ENCODE assay signal across 28 mouse cellular contexts in the genomic region with DNA sequence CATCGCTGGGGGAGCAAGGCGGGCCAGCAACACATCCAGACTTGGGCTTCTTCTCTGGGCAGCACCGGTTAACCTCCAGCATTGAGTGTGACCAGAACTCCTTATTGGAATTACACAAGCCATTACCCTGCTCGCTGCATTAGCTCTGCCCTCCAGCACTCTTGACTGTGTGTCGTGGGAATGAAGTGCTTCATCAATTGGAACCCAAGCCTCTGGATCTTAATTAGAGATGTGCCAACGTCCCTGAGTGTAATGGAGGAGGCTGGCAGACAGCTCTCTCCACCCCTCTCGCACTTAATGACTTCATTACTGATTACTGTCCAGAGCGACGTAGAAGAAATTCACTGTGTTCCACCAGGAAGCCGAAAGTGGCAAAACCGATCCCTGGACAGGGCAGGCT.
DNase-seq lines count a peak whose midpoint lies in the region; ATAC-seq lines count a peak whose summit lies in the region.
"Had no signal": no experiment of that assay in that cellular context is flagged by ENCODE, and none has a peak within 500 bp of the region (broad histone marks: within the 10 kb centered on the region; RNA-seq: fewer than 3 reads in every experiment).

No protein-coding gene starts in this region.

- no peak overlapping the region for H3K9ac ChIP-seq in forebrain, embryonic 12.5 days
- H3K9ac ChIP-seq in forebrain, embryonic 13.5 days: no peak overlapping the region
- H3K9ac ChIP-seq in midbrain, embryonic 13.5 days (replicated peaks): no peak overlapping the region
- H3K9ac ChIP-seq in midbrain, embryonic 14.5 days (replicated peaks; ENCODE audit: low read length): no peak overlapping the region
- no peak overlapping the region for H3K9ac ChIP-seq in hindbrain, embryonic 14.5 days
- no peak overlapping the region for H3K9ac ChIP-seq in neural tube, embryonic 14.5 days (replicated peaks; ENCODE audit: low read depth, low read length)
- H3K9ac ChIP-seq: embryonic facial prominence, embryonic 15.5 days; limb, embryonic 13.5 days; lung, embryonic 15.5 days; midbrain, embryonic 12.5 days; stomach, embryonic 15.5 days had no signal

- no peak overlapping the region for H3K4me2 ChIP-seq in forebrain, embryonic 12.5 days
- no peak overlapping the region for H3K4me2 ChIP-seq in forebrain, embryonic 13.5 days
- no peak overlapping the region for H3K4me2 ChIP-seq in midbrain, embryonic 13.5 days (replicated peaks)
- H3K4me2 ChIP-seq in midbrain, embryonic 14.5 days (ENCODE audit: low read length): no peak overlapping the region
- no peak overlapping the region for H3K4me2 ChIP-seq in hindbrain, embryonic 14.5 days (replicated peaks)
- no peak overlapping the region for H3K4me2 ChIP-seq in neural tube, embryonic 14.5 days (ENCODE audit: low read depth, low read length)
- H3K4me2 ChIP-seq: embryonic facial prominence, embryonic 15.5 days; heart, embryonic 11.5 days; limb, embryonic 13.5 days; liver, embryonic 11.5 days; lung, embryonic 15.5 days; midbrain, embryonic 12.5 days; stomach, embryonic 15.5 days had no signal

- no peak overlapping the region for H3K27ac ChIP-seq in forebrain, embryonic 12.5 days
- no peak overlapping the region for H3K27ac ChIP-seq in forebrain, embryonic 13.5 days
- H3K27ac ChIP-seq in midbrain, embryonic 13.5 days: no peak overlapping the region; the same call in 1 of the 2 replicates
- no peak overlapping the region for H3K27ac ChIP-seq in midbrain, embryonic 14.5 days (replicated peaks; ENCODE audit: low read depth, low read length)
- H3K27ac ChIP-seq in hindbrain, embryonic 14.5 days: no peak overlapping the region
- H3K27ac ChIP-seq in neural tube, embryonic 14.5 days (ENCODE audit: low read depth, low read length): 0 out of 2 replicates have a peak overlapping the region, but pooled peaks have one; percentile 28
- H3K27ac ChIP-seq: embryonic facial prominence, embryonic 15.5 days; layer of hippocampus, adult 2 months; limb, embryonic 13.5 days; lung, embryonic 15.5 days; midbrain, embryonic 12.5 days; stomach, embryonic 15.5 days had no signal

- no peaks in the 10 kb centered on the region for H3K9me3 ChIP-seq in forebrain, embryonic 12.5 days
- H3K9me3 ChIP-seq in forebrain, embryonic 13.5 days (replicated peaks): no peaks in the 10 kb centered on the region
- no peaks in the 10 kb centered on the region for H3K9me3 ChIP-seq in midbrain, embryonic 13.5 days
- no peaks in the 10 kb centered on the region for H3K9me3 ChIP-seq in midbrain, embryonic 14.5 days (ENCODE audit: control insufficient read depth, low read length)
- H3K9me3 ChIP-seq in hindbrain, embryonic 14.5 days (ENCODE audit: control insufficient read depth, low read length): no peaks in the 10 kb centered on the region
- H3K9me3 ChIP-seq in neural tube, embryonic 14.5 days (ENCODE audit: control insufficient read depth, low read length): no peaks in the 10 kb centered on the region
- H3K9me3 ChIP-seq: embryonic facial prominence, embryonic 15.5 days; limb, embryonic 13.5 days; lung, embryonic 15.5 days; midbrain, embryonic 12.5 days; stomach, embryonic 15.5 days had no signal

- no peak overlapping the region for H3K4me3 ChIP-seq in forebrain, embryonic 12.5 days (replicated peaks)
- H3K4me3 ChIP-seq in forebrain, embryonic 13.5 days: no peak overlapping the region
- no peak overlapping the region for H3K4me3 ChIP-seq in midbrain, embryonic 13.5 days (replicated peaks)
- no peak overlapping the region for H3K4me3 ChIP-seq in midbrain, embryonic 14.5 days (replicated peaks; ENCODE audit: low read depth, low read length)
- no peak overlapping the region for H3K4me3 ChIP-seq in hindbrain, embryonic 14.5 days (replicated peaks; ENCODE audit: low read length)
- H3K4me3 ChIP-seq in neural tube, embryonic 14.5 days (ENCODE audit: low read depth, low read length): no peak overlapping the region
- H3K4me3 ChIP-seq: embryonic facial prominence, embryonic 15.5 days; layer of hippocampus, adult 2 months; limb, embryonic 13.5 days; lung, embryonic 15.5 days; midbrain, embryonic 12.5 days; stomach, embryonic 15.5 days had no signal

- H3K36me3 ChIP-seq in forebrain, embryonic 12.5 days (replicated peaks): no peaks in the 10 kb centered on the region
- H3K36me3 ChIP-seq in forebrain, embryonic 13.5 days (ENCODE audit: poor library complexity, severe bottlenecking): no peaks in the 10 kb centered on the region
- H3K36me3 ChIP-seq in midbrain, embryonic 13.5 days: no peaks in the 10 kb centered on the region
- no peaks in the 10 kb centered on the region for H3K36me3 ChIP-seq in midbrain, embryonic 14.5 days (ENCODE audit: control insufficient read depth, insufficient read depth, low read length)
- no peaks in the 10 kb centered on the region for H3K36me3 ChIP-seq in hindbrain, embryonic 14.5 days (replicated peaks; ENCODE audit: control insufficient read depth, insufficient read depth)
- no peaks in the 10 kb centered on the region for H3K36me3 ChIP-seq in neural tube, embryonic 14.5 days (ENCODE audit: control insufficient read depth, insufficient read depth, low read length)
- H3K36me3 ChIP-seq: embryonic facial prominence, embryonic 15.5 days; G1E; limb, embryonic 13.5 days; lung, embryonic 15.5 days; midbrain, embryonic 12.5 days; stomach, embryonic 15.5 days had no signal

- WGBS in forebrain, embryonic 12.5 days: 70% methylated on average over 11 of the region's 11 CpGs
- 67% methylated on average over 11 of the region's 11 CpGs for WGBS in forebrain, embryonic 13.5 days
- 69% methylated on average over 11 of the region's 11 CpGs for WGBS in midbrain, embryonic 13.5 days
- WGBS in midbrain, embryonic 14.5 days: 65% methylated on average over 11 of the region's 11 CpGs
- WGBS in hindbrain, embryonic 14.5 days: 50% methylated on average over 11 of the region's 11 CpGs
- 43% methylated on average over 11 of the region's 11 CpGs for WGBS in neural tube, embryonic 14.5 days

- peaks cover 13% of the 10 kb centered on the region; the same call in 1 of the 2 replicates for H3K27me3 ChIP-seq in forebrain, embryonic 12.5 days
- H3K27me3 ChIP-seq in forebrain, embryonic 13.5 days: 0 out of 2 replicates have a peak, but pooled peaks cover 10% of the 10 kb centered on the region
- peaks cover 3% of the 10 kb centered on the region; the same call in 1 of the 2 replicates for H3K27me3 ChIP-seq in midbrain, embryonic 13.5 days
- no peaks in the 10 kb centered on the region for H3K27me3 ChIP-seq in midbrain, embryonic 14.5 days (ENCODE audit: control insufficient read depth, insufficient read depth, low read length)
- H3K27me3 ChIP-seq in hindbrain, embryonic 14.5 days (ENCODE audit: control insufficient read depth, insufficient read depth, low read length): 0 out of 2 replicates have a peak, but pooled peaks cover 6% of the 10 kb centered on the region
- no peaks in the 10 kb centered on the region for H3K27me3 ChIP-seq in neural tube, embryonic 14.5 days (ENCODE audit: control insufficient read depth, insufficient read depth, low read length)
- H3K27me3 ChIP-seq: Patski had no signal

- DNase-seq in midbrain, embryonic 14.5 days: no peak
- no peak for DNase-seq in hindbrain, embryonic 14.5 days (ENCODE audit: low spot score)
- DNase-seq in gastrocnemius, postnatal 14 days: no peak
- DNase-seq in layer of hippocampus, postnatal 25 days (ENCODE audit: extremely low spot score in 1 of 2, low spot score in 1 of 2): no peak
- DNase-seq: adrenal gland, postnatal 14 days; cerebellum, adult 18-20 months; cerebellum, postnatal 10 days; gastrocnemius, postnatal 36 days; kidney, adult 18-20 months; kidney, postnatal 14 days; retina, postnatal 1 day; right cerebral cortex, postnatal 14 days had no signal

- 0 out of 2 replicates have a peak, but pooled peaks cover 3% of the 10 kb centered on the region for H3K4me1 ChIP-seq in forebrain, embryonic 12.5 days
- peaks cover 19% of the 10 kb centered on the region; the same call in 1 of the 2 replicates for H3K4me1 ChIP-seq in forebrain, embryonic 13.5 days
- H3K4me1 ChIP-seq in midbrain, embryonic 13.5 days (replicated peaks): peaks cover 9% of the 10 kb centered on the region; the same call in 1 of the 2 replicates
- 0 out of 2 replicates have a peak, but pooled peaks cover 4% of the 10 kb centered on the region for H3K4me1 ChIP-seq in midbrain, embryonic 14.5 days (ENCODE audit: control insufficient read depth, insufficient read depth, low read length)
- peaks cover 11% of the 10 kb centered on the region; the same call in 1 of the 2 replicates for H3K4me1 ChIP-seq in hindbrain, embryonic 14.5 days (replicated peaks; ENCODE audit: control insufficient read depth, insufficient read depth, low read length)
- H3K4me1 ChIP-seq in neural tube, embryonic 14.5 days (ENCODE audit: control insufficient read depth, insufficient read depth, low read length): 0 out of 2 replicates have a peak, but pooled peaks cover 12% of the 10 kb centered on the region
- H3K4me1 ChIP-seq: embryonic facial prominence, embryonic 15.5 days; limb, embryonic 13.5 days; lung, embryonic 15.5 days; midbrain, embryonic 12.5 days; stomach, embryonic 15.5 days had no signal

- 0 out of 2 replicates have a peak, but pooled peaks have one; percentile 23 for ATAC-seq in forebrain, embryonic 12.5 days (ENCODE audit: low FRiP score)
- ATAC-seq in forebrain, embryonic 13.5 days: no peak
- 0 out of 2 replicates have a peak, but pooled peaks have one; percentile 31 for ATAC-seq in midbrain, embryonic 13.5 days
- no peak for ATAC-seq in midbrain, embryonic 14.5 days (ENCODE audit: low FRiP score, low TSS enrichment)
- ATAC-seq in hindbrain, embryonic 14.5 days (ENCODE audit: low FRiP score): peak; percentile 60; the same call in 1 of the 2 replicates
- ATAC-seq in neural tube, embryonic 14.5 days (ENCODE audit: low read depth): peak; percentile 39; the same call in 1 of the 2 replicates
- ATAC-seq: forebrain, embryonic 14.5 days; inflammation-experienced regulatory T-cells, adult 6 months; Patski had no signal

- intact Hi-C loops in gastrocnemius, postnatal 14 days (cut with DNase I; ENCODE audit: low total_unique reads): no loop called here

Comparison
In these comparisons a context has a peak if more than half of its experiments do, and no peak if none do; other contexts are left out.
1. ATAC-seq: peak in forebrain, embryonic 12.5 days (single experiment), midbrain, embryonic 13.5 days (single experiment), hindbrain, embryonic 14.5 days (single experiment) and neural tube, embryonic 14.5 days (single experiment); none in forebrain, embryonic 13.5 days (single experiment) and midbrain, embryonic 14.5 days (single experiment).